Mouse (Mus musculus) heart, postnatal 0 days (tissue): ENCODE data around the gene Aox2.

Source experiments
- CTCF ChIP-seq: IDR thresholded peaks from 2 replicates; pipeline ENCODE4 v1.5.1; 2016; ENCODE audit warnings: antibody characterized with exemption, control low read depth, low read depth
- EP300 ChIP-seq: IDR thresholded peaks from 2 replicates; pipeline ENCODE4 v1.6.1; 2016; ENCODE audit warnings: antibody characterized with exemption, low read depth

GRCm38 (mm10) chr1:58344570-58344969 lies 66.4 kb downstream of the Aox2 start:
- TF ChIP-seq CTCF (no peak), EP300 (no peak)
